Mouse (Mus musculus): ENCODE results near the gene A830018L16Rik. TPM values are rescaled to one million over a fixed set of nuclear protein-coding genes. Genes with fewer than 3 reads are reported as not detected.

A830018L16Rik gene
- polyA plus RNA-seq, 1 experiment from 2014 or later, result 0.17 TPM

DNA sequence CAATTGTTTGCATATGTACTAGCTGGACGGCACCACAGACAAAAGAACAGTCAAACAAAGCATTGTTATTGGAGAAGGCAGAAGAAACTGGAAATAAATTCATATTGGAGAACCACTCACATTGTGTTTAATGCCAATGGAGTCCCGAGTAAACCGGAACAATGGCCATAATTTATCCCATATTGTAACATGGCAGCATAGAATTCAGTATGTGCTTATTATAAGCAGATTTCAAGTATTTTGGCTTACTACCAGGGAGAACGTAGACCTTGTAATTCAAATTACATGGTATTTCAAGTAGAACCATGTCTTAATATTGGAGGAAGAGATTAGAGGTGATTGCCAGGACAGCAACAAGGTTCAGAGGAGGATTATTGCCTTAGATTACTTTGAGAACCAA lies 458.9 kb downstream of the A830018L16Rik start:
- H3K9ac ChIP-seq, result no peak overlapping the region
- no peaks in the 10 kb centered on the region for H3K4me1 ChIP-seq (replicated peaks)
- ATAC-seq (ENCODE audit: insufficient number of reproducible peaks, low FRiP score), result no peak
- H3K36me3 ChIP-seq, result no peaks in the 10 kb centered on the region
- WGBS, result 78% methylated on average over 4 of the region's 4 CpGs
- H3K9me3 ChIP-seq (replicated peaks), result 0 out of 2 replicates have a peak, but pooled peaks cover 2% of the 10 kb centered on the region
- no peak overlapping the region for H3K27ac ChIP-seq (ENCODE audit: poor library complexity, severe bottlenecking)
- no peak overlapping the region for H3K4me2 ChIP-seq
- H3K4me3 ChIP-seq, result no peak overlapping the region
- H3K27me3 ChIP-seq (replicated peaks), result no peaks in the 10 kb centered on the region

DNA sequence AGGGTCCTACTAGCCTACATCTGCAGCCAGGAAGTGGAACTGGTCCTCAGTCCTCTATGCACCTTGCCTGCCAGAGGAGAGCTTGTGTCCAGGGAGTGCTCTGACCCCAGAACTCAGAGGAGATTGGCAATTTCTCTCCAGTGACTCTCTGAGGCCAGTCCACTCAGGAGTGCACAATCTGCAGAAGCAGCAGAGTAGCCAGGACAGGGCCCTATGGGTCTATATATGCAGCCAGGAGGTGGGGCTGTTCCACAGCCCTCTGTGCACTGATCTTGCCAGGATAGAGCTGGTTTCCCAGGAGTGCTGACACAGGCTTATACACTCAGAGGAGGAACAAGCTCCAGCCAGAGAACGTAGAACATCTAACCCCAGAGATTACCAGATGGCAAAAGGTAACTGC lies 459.7 kb downstream of the A830018L16Rik start:
- 60% methylated on average over 1 of the region's 1 CpGs for WGBS
- H3K36me3 ChIP-seq, result no peaks in the 10 kb centered on the region
- H3K27me3 ChIP-seq (replicated peaks), result no peaks in the 10 kb centered on the region
- ATAC-seq (ENCODE audit: insufficient number of reproducible peaks, low FRiP score), result no peak
- no peak overlapping the region for H3K27ac ChIP-seq (ENCODE audit: poor library complexity, severe bottlenecking)
- H3K9ac ChIP-seq, result no peak overlapping the region
- 0 out of 2 replicates have a peak, but pooled peaks cover 2% of the 10 kb centered on the region for H3K9me3 ChIP-seq (replicated peaks)
- no peak overlapping the region for H3K4me2 ChIP-seq
- H3K4me3 ChIP-seq, result no peak overlapping the region
- H3K4me1 ChIP-seq (replicated peaks), result no peaks in the 10 kb centered on the region

DNA sequence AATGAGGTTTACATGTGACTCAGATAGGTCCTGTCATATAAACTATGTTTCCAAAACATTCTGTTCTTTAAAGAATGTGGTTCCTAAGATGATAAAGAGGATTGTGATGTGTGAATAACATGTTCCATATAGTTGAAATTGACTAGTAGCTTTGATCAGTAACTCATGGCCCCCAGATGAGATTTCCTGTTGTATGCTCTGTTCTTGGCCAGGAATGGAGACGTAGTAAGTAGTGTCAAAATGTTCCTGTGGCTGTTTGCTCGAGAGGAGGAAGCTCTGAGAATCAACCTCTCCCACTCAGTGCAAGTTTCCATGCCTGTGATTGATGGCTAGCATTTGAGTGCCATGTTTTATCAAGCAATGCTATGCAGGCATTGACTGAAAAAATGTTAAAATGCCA lies 467.8 kb downstream of the A830018L16Rik start:
- Histone ChIP-seq H3K4me1 (replicated peaks) (0 out of 2 replicates have a peak, but pooled peaks cover 2% of the 10 kb centered on the region), H3K9me3 (replicated peaks) (no peaks in the 10 kb centered on the region), H3K4me3 (no peak overlapping the region), H3K4me2 (no peak overlapping the region), H3K36me3 (no peaks in the 10 kb centered on the region), H3K27ac (ENCODE audit: poor library complexity, severe bottlenecking) (no peak overlapping the region), H3K9ac (no peak overlapping the region), H3K27me3 (replicated peaks) (no peaks in the 10 kb centered on the region)
- WGBS, result 25% methylated on average over 2 of the region's 2 CpGs
- no peak for ATAC-seq (ENCODE audit: insufficient number of reproducible peaks, low FRiP score)

DNA sequence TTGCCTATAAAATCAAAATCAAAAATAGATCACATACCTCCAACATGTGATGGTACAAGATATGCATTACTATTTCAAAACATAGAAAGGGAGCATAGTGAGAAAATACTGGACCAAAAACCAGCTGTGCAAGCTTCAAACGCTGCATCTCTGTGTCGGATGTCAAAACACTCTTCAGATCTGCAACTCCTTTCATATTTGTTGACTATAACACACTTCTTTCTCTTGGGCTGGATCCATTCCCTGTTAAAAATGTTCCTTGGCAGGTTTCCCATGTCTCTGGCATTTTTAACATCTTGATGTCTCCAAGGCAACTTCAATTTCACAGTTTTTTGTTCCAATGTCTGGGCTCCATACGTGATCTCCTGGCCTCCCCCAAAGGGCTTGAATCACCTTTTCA lies 481.8 kb downstream of the A830018L16Rik start:
- no peak overlapping the region for H3K27ac ChIP-seq (ENCODE audit: poor library complexity, severe bottlenecking)
- H3K4me1 ChIP-seq (replicated peaks), result no peaks in the 10 kb centered on the region
- no peaks in the 10 kb centered on the region for H3K36me3 ChIP-seq
- ATAC-seq (ENCODE audit: insufficient number of reproducible peaks, low FRiP score), result no peak
- no peak overlapping the region for H3K4me3 ChIP-seq
- no peak overlapping the region for H3K4me2 ChIP-seq
- no peak overlapping the region for H3K9ac ChIP-seq
- no peaks in the 10 kb centered on the region for H3K9me3 ChIP-seq (replicated peaks)
- 60% methylated on average over 3 of the region's 3 CpGs for WGBS
- H3K27me3 ChIP-seq (replicated peaks), result no peaks in the 10 kb centered on the region

DNA sequence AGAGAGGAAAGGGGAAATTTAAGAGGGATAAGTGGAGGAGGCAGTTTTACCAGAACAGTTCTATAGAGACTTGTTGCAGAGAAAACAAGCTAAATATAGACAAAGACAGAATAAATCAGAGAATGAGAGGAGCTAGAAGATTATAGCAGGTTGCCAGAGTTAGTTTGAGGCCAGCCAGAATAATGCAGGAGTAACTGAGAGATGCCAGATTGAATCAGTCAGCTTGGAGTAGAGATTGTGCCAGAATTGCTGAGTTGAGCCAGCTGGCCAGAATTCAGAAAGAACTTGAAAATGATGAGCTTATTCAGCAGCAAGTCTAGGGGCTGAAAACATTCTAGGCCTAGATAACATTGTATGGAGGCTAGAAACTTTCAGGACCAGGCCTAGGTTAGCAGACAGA lies 502.0 kb downstream of the A830018L16Rik start:
- H3K9me3 ChIP-seq (replicated peaks), result 0 out of 2 replicates have a peak, but pooled peaks cover 3% of the 10 kb centered on the region
- H3K27ac ChIP-seq (ENCODE audit: poor library complexity, severe bottlenecking), result no peak overlapping the region
- H3K36me3 ChIP-seq, result no peaks in the 10 kb centered on the region
- H3K9ac ChIP-seq, result no peak overlapping the region
- H3K4me3 ChIP-seq, result no peak overlapping the region
- no peak overlapping the region for H3K4me2 ChIP-seq
- no peaks in the 10 kb centered on the region for H3K4me1 ChIP-seq (replicated peaks)
- no peak for ATAC-seq (ENCODE audit: insufficient number of reproducible peaks, low FRiP score)
- no peaks in the 10 kb centered on the region for H3K27me3 ChIP-seq (replicated peaks)

DNA sequence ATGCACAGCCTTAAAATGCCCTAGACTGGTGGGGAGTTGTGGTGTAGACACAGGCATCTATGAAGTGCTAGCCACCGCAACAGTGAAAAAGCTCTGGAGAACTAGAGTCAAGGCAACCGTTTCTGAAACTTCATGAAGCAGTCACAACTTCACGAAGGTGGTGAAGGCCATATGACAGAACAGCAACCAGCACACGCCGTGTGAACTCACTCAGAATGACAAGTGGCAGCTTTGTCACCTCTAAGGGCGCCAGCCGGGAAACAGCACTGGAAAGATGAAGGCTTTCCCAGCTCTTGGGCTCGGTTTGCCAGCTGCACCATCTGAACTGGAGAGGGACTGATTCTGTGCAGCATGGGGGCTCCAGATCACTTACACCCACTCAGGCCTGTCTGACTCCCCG lies 523.1 kb downstream of the A830018L16Rik start:
- ATAC-seq (ENCODE audit: insufficient number of reproducible peaks, low FRiP score), result no peak
- 51% methylated on average over 9 of the region's 9 CpGs for WGBS

DNA sequence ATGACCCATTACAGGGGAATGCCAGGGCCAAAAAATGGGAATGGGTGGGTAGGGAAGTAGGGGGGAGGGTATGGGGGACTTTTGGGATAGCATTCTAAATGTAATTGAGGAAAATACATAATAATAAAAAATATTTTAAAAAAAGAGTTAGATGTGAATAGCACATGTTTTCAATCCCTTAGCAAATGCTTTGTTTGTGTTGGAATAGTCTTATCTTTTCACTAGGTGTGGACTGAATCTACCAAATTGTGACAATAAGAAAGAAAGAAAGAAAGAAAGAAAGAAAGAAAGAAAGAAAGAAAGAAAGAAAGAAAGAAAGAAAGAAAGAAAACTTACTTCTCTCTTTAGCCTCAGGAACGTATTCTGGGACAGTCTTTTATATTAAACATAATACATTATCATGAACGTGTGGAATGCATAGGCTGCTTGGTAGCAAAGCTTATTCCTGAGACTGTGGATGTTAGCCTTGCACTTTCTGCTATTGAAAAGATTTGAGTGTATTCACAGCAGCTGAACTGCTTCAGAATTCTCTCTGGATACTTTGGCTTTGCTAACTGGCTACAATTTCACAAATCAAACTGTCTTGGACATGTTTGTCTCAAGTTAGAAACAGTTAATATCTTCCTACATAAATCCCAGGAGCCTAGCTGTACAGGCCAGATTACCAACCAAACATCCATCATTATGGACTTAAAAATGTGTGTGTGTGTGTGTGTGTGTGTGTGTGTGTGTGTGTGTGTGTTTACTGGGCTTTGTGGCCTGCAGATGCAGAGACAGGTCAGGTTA lies 545.7 kb downstream of the A830018L16Rik start:
- H3K36me3 ChIP-seq, result no peaks in the 10 kb centered on the region
- H3K4me2 ChIP-seq, result no peak overlapping the region
- WGBS, result 65% methylated on average over 2 of the region's 2 CpGs
- H3K9ac ChIP-seq, result no peak overlapping the region
- H3K27me3 ChIP-seq (replicated peaks), result no peaks in the 10 kb centered on the region
- no peak for ATAC-seq (ENCODE audit: insufficient number of reproducible peaks, low FRiP score)
- H3K27ac ChIP-seq (ENCODE audit: poor library complexity, severe bottlenecking), result no peak overlapping the region
- H3K9me3 ChIP-seq (replicated peaks), result no peaks in the 10 kb centered on the region
- H3K4me1 ChIP-seq (replicated peaks), result no peaks in the 10 kb centered on the region
- no peak overlapping the region for H3K4me3 ChIP-seq

More for the DNA sequence above, 523.1 kb downstream of the A830018L16Rik start:
- no peak overlapping the region for H3K4me3 ChIP-seq
- H3K4me1 ChIP-seq (replicated peaks), result no peaks in the 10 kb centered on the region; the same call in 1 of the 2 replicates
- H3K36me3 ChIP-seq, result no peaks in the 10 kb centered on the region
- no peaks in the 10 kb centered on the region for H3K9me3 ChIP-seq (replicated peaks)
- H3K9ac ChIP-seq, result no peak overlapping the region
- H3K4me2 ChIP-seq, result no peak overlapping the region
- H3K27ac ChIP-seq (ENCODE audit: poor library complexity, severe bottlenecking), result no peak overlapping the region
- no peaks in the 10 kb centered on the region for H3K27me3 ChIP-seq (replicated peaks)

DNA sequence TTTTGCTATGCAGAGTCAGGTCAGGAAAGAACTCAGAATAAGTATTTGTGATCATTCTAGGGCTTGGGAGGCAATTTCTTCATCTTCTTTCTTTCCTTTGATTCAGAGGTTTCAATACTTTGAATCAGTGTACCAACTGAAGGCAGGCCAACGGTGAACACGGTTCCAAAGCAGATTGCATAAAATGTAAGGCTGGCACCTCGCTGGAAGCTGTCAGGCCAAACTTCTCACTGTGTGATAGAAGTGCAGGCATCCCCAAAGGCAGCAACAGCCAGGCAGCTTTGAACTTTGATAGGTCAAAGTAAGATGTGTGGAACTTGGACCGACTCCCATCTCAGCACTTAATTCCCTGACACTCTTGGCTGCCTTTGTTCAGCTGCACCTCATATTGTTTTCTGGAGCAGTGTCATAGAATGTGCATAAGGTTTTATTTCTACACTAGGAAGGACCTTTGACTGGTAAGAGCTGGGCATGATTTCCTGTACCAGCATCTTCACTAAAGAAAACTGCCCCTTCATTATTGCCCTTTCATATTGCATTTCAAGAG lies 568.8 kb downstream of the A830018L16Rik start:
- H3K9ac ChIP-seq, result no peak overlapping the region
- no peak overlapping the region for H3K4me3 ChIP-seq
- 53% methylated on average over 4 of the region's 4 CpGs for WGBS
- no peaks in the 10 kb centered on the region for H3K36me3 ChIP-seq
- H3K4me1 ChIP-seq (replicated peaks), result peaks cover 9% of the 10 kb centered on the region
- no peak overlapping the region for H3K27ac ChIP-seq (ENCODE audit: poor library complexity, severe bottlenecking)
- no peak overlapping the region for H3K4me2 ChIP-seq
- no peak for ATAC-seq (ENCODE audit: insufficient number of reproducible peaks, low FRiP score)
- no peaks in the 10 kb centered on the region for H3K27me3 ChIP-seq (replicated peaks)
- H3K9me3 ChIP-seq (replicated peaks), result no peaks in the 10 kb centered on the region

DNA sequence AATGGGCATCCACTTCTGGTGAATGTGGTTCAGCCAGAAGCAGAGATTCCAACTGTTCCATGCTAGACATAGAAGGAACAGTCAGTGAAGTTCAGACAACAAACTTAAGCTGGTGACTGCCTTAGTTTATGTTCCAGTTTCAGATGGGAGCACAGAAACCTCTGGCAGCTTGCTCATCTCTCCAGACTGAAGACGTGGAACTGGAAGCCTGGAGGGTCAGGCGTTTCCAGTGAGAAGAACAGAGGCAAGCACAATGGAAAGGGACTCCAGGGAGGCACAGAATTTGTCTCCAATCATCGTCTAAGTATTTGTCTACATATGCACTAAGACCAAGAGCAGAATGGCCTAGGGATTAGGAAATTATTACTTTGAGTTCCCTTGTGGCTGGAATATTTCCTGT lies 576.1 kb downstream of the A830018L16Rik start:
- Histone ChIP-seq H3K4me3 (no peak overlapping the region), H3K4me2 (no peak overlapping the region), H3K27ac (ENCODE audit: poor library complexity, severe bottlenecking) (no peak overlapping the region), H3K36me3 (no peaks in the 10 kb centered on the region), H3K9ac (no peak overlapping the region), H3K4me1 (replicated peaks) (0 out of 2 replicates have a peak, but pooled peaks cover 5% of the 10 kb centered on the region), H3K9me3 (replicated peaks) (0 out of 2 replicates have a peak, but pooled peaks cover 2% of the 10 kb centered on the region), H3K27me3 (replicated peaks) (no peaks in the 10 kb centered on the region)
- 77% methylated on average over 3 of the region's 3 CpGs for WGBS
- no peak for ATAC-seq (ENCODE audit: insufficient number of reproducible peaks, low FRiP score)

DNA sequence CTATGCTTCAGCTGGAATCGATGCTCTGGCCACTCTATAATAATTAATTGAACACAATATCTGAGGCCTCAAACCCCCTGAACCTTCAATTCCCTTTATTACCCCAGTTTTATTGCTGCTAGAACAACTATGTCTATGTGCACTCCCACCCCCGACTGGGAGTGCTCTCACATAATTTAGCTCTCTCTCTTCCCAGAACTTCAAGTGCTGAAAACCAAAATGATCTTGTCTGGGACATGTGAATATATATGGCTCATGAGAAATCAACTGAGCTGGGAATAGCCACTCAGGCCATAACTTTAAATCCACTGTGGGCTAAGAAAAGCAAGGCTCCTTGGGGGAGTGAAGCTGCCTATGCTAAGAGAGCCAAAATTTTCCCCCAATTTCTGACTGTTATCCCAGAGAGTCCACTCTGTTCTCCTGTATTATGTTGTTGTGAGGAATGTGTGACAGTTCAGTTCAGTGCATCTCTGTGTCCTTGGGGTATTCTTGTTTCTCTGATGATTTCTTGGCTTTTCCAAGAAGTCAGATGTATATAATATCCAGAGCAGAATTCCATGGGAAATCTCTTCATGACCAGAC lies 582.5 kb downstream of the A830018L16Rik start:
- Histone ChIP-seq H3K4me3 (no peak overlapping the region), H3K9ac (no peak overlapping the region), H3K4me2 (no peak overlapping the region), H3K36me3 (no peaks in the 10 kb centered on the region), H3K27ac (ENCODE audit: poor library complexity, severe bottlenecking) (no peak overlapping the region), H3K27me3 (replicated peaks) (no peaks in the 10 kb centered on the region), H3K4me1 (replicated peaks) (no peaks in the 10 kb centered on the region), H3K9me3 (replicated peaks) (0 out of 2 replicates have a peak, but pooled peaks cover 2% of the 10 kb centered on the region)
- ATAC-seq (ENCODE audit: insufficient number of reproducible peaks, low FRiP score), result no peak
- WGBS, result 82% methylated on average over 2 of the region's 2 CpGs

DNA sequence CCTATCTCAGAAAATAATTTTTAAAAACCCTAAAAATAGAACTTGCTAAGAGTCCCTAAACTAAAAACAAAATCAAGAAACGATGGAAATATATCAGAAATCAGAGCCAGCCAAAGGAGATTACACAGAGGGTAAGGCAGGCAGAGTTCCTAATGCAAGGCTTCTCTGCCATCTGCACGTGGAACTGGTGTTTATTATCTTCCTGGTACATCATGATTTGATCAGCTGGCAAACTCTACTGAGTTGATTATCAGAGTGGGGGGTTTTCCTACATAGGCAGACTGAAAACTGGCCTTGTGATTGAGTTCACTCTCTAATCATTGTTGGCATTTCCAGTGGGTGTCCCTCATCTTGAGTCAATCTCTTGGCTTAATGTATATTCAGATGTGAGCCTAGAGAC lies 583.7 kb downstream of the A830018L16Rik start:
- Histone ChIP-seq H3K4me3 (no peak overlapping the region), H3K4me1 (replicated peaks) (no peaks in the 10 kb centered on the region), H3K27ac (ENCODE audit: poor library complexity, severe bottlenecking) (no peak overlapping the region), H3K4me2 (no peak overlapping the region), H3K9me3 (replicated peaks) (no peaks in the 10 kb centered on the region), H3K36me3 (no peaks in the 10 kb centered on the region), H3K9ac (no peak overlapping the region), H3K27me3 (replicated peaks) (no peaks in the 10 kb centered on the region)
- 58% methylated on average over 2 of the region's 2 CpGs for WGBS
- ATAC-seq (ENCODE audit: insufficient number of reproducible peaks, low FRiP score), result no peak
